Mouse (Mus musculus) kidney, embryonic 16.5 days (tissue): ENCODE results near the gene Med14. TPM values are rescaled to one million over a fixed set of nuclear protein-coding genes. Genes with fewer than 3 reads are reported as not detected.
A peak's percentile ranks its signal among the peaks of the same experiment; 100 is the strongest.

ENCODE experiments used
- ATAC-seq: fragments of 200-750 bp; cut with Nextera tagmentation; 2 replicates; pipeline ENCODE4 v1.8.0; 2017; ENCODE audit warnings: moderate TSS enrichment; ENCODE audit not compliant: low FRiP score, low TSS enrichment
- H3K27ac ChIP-seq: fragments of 300-500 bp; sonication (generic); 2 replicates; pipeline ENCODE4 v1.5.1; 2014; ENCODE audit warnings: low read length
- H3K27me3 ChIP-seq: fragments of 300-500 bp; sonication (generic); 2 replicates; pipeline ENCODE4 v1.6.1; 2014; ENCODE audit warnings: low read length, control low read depth, mixed read lengths; ENCODE audit not compliant: insufficient read depth
- H3K36me3 ChIP-seq: fragments of 300-500 bp; sonication (generic); 2 replicates; pipeline ENCODE4 v1.6.1; 2014; ENCODE audit warnings: low read length, control low read depth, mixed read lengths; ENCODE audit not compliant: insufficient read depth
- H3K4me1 ChIP-seq: fragments of 300-500 bp; sonication (generic); 2 replicates; pipeline ENCODE4 v1.6.1; 2014; ENCODE audit warnings: low read length, control low read depth, mixed read lengths; ENCODE audit not compliant: insufficient read depth
- H3K4me2 ChIP-seq: fragments of 300-500 bp; sonication (generic); replicated peaks from 2 replicates; pipeline ENCODE4 v1.6.1; 2014; ENCODE audit warnings: low read depth, low read length
- H3K4me3 ChIP-seq: fragments of 300-500 bp; sonication (generic); 2 replicates; pipeline ENCODE4 v1.5.1; 2014; ENCODE audit warnings: mild to moderate bottlenecking, low read length
- H3K9ac ChIP-seq: fragments of 300-500 bp; sonication (generic); replicated peaks from 2 replicates; pipeline ENCODE4 v1.6.1; 2014; ENCODE audit warnings: low read length
- H3K9me3 ChIP-seq: fragments of 300-500 bp; sonication (generic); 2 replicates; pipeline ENCODE4 v1.6.1; 2016; ENCODE audit warnings: low read length, control low read depth
- WGBS: fragments of 180-500 bp; shearing (Covaris S2); extraction: QIAGEN DNeasy Blood & Tissue Kit; methylation state at CpG from one replicate; pipeline ENCODE4 v1.1.7; 2014; 5-methylcytosine and 5-hydroxymethylcytosine counted together
- polyA plus RNA-seq: library from polyadenylated mRNA; unstranded; fragments of >200 nt; fragmentation: Nextera tagmentation; extraction: Ambion mirVana; gene quantifications from 2 replicates; pipeline ENCODE4 v1.2.1, GENCODE M21; 2015

The Med14 gene
- polyA plus RNA-seq, 1 experiment from 2014 or later = 10.0 TPM

DNA sequence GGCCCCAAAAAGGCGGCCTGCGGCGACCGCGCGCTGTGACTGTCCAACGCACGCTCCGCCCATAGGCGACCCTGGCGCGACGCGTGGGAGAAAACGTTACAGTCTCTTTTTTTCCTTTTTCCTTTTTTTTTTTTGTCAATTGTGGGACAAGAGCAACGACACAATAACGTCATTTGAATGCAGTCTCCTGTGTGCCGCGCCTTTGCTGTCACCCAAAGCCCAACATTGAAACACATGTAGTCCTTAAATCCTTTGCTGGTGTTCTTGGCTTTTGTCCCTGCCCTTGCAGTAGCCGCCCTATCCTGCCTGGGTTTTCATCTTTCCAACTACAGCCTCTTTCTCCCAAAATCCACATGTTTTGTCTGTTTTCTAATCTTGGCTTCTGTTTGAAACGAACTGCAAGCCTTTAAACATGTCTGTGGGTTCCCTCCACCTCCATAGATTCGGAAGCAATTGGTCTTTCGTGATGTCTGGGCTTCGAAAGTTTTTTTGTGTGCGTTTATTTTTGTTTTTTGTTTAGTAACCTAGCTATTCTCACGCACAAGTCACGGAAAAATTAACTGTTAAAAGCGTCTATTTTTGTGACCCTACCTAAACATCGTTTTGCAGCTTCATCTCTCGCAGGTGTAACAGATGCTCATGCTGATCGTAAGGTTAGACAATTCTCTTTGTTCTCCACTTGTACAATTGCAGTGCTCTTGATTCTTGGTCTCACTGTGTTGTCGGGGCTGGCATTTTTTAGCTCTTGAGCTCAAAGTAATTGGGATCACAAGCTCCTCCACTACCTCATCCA, 657 bp upstream of the Med14 start:
- Histone ChIP-seq H3K4me2 (peak overlapping the region; percentile 62), H3K36me3 (no peaks in the 10 kb centered on the region), H3K4me3 (peak overlapping the region; percentile 67), H3K9me3 (no peaks in the 10 kb centered on the region; the same call in 1 of the 2 replicates), H3K4me1 (peaks cover 12% of the 10 kb centered on the region; the same call in 1 of the 2 replicates), H3K27ac (peak overlapping the region; percentile 94), H3K27me3 (peaks cover 15% of the 10 kb centered on the region; the same call in 1 of the 2 replicates), H3K9ac (peak overlapping the region; percentile 67)
- ATAC-seq = no peak
- WGBS = 18% methylated on average over 32 of the region's 32 CpGs

DNA sequence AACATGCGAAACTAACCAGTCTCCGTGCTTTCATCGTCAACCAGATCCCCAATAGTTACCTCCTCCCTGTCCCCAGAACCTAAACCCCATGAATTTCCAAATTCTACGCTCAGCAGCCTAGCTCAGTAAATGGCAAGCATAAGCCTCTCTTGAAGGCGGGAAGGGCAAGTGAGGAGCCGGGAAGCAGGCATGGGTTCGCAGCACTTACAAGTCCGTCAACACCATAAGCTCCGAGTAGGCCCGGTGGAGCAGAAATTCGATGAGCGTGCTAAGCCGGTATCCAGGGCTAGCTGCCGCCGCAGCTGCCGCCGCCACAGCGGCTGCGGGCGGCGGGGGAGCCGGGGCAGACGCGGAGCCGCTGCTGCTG, 631 bp downstream of the Med14 start:
- 16% methylated on average over 25 of the region's 25 CpGs for WGBS
- Histone ChIP-seq H3K4me2 (peak overlapping the region; percentile 57), H3K9ac (peak overlapping the region; percentile 84), H3K27ac (peak overlapping the region; percentile 94), H3K4me1 (peaks cover 12% of the 10 kb centered on the region; the same call in 1 of the 2 replicates), H3K4me3 (peak overlapping the region; percentile 67), H3K9me3 (no peaks in the 10 kb centered on the region; the same call in 1 of the 2 replicates), H3K36me3 (no peaks in the 10 kb centered on the region), H3K27me3 (peaks cover 15% of the 10 kb centered on the region; the same call in 1 of the 2 replicates)
- ATAC-seq = no peak; the same call in none of the 2 replicates

DNA sequence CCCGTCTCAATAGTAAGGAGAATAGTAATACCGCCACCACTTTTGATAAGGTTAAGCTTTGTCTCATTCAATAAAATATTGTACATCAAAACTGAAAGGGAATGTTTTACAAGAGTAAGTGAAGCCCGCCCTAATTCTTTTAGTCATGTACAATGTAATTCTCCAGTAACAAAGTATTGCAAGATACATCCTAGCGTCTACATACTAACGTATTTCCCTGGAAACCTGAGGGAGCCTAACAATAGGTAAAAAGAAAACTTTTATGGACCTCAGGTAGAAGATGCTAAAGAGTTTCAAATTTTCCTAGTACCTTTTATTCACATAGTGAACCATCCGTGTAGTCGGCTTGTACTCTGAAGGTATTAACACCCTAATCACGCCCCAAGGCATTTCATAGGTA, 1.4 kb downstream of the Med14 start:
- Histone ChIP-seq H3K4me3 (peak overlapping the region; percentile 67), H3K4me2 (peak overlapping the region; percentile 57), H3K36me3 (no peaks in the 10 kb centered on the region), H3K27me3 (peaks cover 15% of the 10 kb centered on the region; the same call in 1 of the 2 replicates), H3K9ac (peak overlapping the region; percentile 53), H3K4me1 (peaks cover 12% of the 10 kb centered on the region; the same call in 1 of the 2 replicates), H3K27ac (no peak overlapping the region), H3K9me3 (no peaks in the 10 kb centered on the region; the same call in 1 of the 2 replicates)
- no peak for ATAC-seq
- WGBS = 24% methylated on average over 8 of the region's 8 CpGs

DNA sequence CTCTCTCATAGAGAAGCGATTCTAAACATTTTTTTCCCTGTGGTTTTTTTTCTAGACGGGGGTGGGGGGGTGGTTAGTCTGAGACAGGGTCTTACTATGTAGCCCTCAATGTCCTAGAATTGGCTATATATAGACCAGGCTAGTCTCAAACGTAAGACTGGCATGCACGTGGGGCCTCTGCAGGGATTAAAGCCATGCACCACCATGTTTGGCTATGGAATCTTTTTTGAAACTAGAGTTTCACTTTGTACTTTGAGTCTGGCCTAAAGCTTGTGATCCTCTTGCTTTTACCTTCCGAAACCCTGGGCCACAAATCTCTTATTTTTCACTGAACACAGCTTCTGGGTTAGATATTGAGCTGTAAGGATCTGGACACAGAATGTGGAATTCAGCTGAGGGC, 2.2 kb downstream of the Med14 start:
- Histone ChIP-seq H3K4me2 (peak overlapping the region; percentile 57), H3K27me3 (peaks cover 15% of the 10 kb centered on the region; the same call in 1 of the 2 replicates), H3K27ac (no peak overlapping the region), H3K9me3 (no peaks in the 10 kb centered on the region; the same call in 1 of the 2 replicates), H3K4me3 (peak overlapping the region; percentile 3), H3K4me1 (peaks cover 12% of the 10 kb centered on the region; the same call in 1 of the 2 replicates), H3K9ac (no peak overlapping the region), H3K36me3 (no peaks in the 10 kb centered on the region)
- no peak for ATAC-seq
- 63% methylated on average over 5 of the region's 5 CpGs for WGBS

DNA sequence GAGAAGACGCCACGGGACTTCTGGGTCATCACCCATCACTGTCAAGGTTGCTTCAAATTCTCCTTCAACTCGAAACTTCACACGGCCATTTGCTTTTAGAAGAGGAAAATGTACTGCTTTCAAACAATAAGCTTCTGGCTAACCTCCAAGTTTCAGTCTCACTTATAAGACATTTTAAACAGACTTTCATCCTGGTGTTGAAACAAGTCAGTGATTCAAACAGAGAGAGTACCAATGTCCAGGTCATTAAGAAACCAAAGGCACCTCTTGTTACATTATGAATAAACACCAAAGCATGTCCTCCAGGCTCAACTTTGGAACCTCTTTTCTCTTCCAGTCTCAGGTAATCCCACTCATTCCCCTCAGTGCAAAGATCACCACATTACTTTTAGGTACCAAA, 14.0 kb downstream of the Med14 start:
- Histone ChIP-seq H3K9ac (no peak overlapping the region), H3K27me3 (no peaks in the 10 kb centered on the region), H3K4me1 (no peaks in the 10 kb centered on the region), H3K9me3 (no peaks in the 10 kb centered on the region), H3K4me3 (no peak overlapping the region), H3K36me3 (0 out of 2 replicates have a peak, but pooled peaks cover 5% of the 10 kb centered on the region), H3K27ac (no peak overlapping the region), H3K4me2 (no peak overlapping the region)
- ATAC-seq = no peak
- WGBS = 80% methylated on average over 4 of the region's 4 CpGs

- Histone ChIP-seq H3K4me1 (no peaks in the 10 kb centered on the region), H3K4me3 (no peak overlapping the region), H3K27ac (no peak overlapping the region), H3K9me3 (no peaks in the 10 kb centered on the region), H3K4me2 (no peak overlapping the region), H3K27me3 (no peaks in the 10 kb centered on the region), H3K9ac (no peak overlapping the region), H3K36me3 (0 out of 2 replicates have a peak, but pooled peaks cover 5% of the 10 kb centered on the region)
- WGBS = 90% methylated on average over 3 of the region's 3 CpGs
- ATAC-seq = no peak
These were observed 15.1 kb downstream of the Med14 start for GRCm38 (mm10) chrX:12746729-12747128.

DNA sequence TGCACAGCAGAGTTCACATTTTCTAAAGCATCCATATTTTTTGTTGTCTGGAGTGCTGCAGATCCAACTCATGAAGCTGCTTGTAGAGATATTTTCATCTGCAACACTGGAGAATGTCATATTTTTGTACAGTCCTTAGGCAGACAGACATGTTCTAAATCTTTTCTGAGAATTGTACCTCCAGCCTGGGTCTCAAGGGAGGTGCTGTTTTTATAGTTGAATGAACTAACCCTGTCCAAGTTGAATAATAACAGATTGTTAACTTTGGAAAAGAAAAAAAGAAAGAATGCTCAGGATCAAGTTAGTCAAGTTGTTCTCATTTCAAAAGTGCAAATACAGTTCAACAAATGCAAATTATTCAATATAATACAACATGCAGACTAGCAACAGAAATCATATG, 21.5 kb downstream of the Med14 start:
- no peak overlapping the region for H3K27ac ChIP-seq
- ATAC-seq = no peak
- no peak overlapping the region for H3K4me2 ChIP-seq
- H3K4me3 ChIP-seq = no peak overlapping the region
- no peaks in the 10 kb centered on the region for H3K4me1 ChIP-seq
- no peaks in the 10 kb centered on the region for H3K36me3 ChIP-seq
- no peaks in the 10 kb centered on the region for H3K9me3 ChIP-seq
- H3K27me3 ChIP-seq = no peaks in the 10 kb centered on the region
- no peak overlapping the region for H3K9ac ChIP-seq

DNA sequence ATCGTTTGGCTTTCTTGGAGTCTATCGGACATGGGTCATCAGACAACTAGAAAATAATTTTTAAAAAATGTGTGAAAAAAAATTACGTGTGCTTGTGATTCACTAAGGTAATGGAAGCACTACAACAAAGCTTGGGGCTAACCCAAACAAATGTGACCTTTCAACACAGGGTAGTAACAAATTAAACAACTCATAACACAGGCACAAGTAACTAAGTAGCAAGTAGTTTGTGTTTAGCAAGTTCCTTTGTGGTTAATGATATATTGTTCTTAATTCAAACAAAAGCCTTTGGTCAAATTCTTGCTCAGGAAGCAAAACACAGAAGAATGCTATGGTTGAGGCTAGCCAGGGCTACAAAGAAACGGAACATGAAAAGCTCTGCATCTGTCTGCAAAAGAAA, 45.8 kb downstream of the Med14 start:
- no peak overlapping the region for H3K4me2 ChIP-seq
- no peaks in the 10 kb centered on the region for H3K4me1 ChIP-seq
- H3K9ac ChIP-seq = no peak overlapping the region
- WGBS = 82% methylated on average over 4 of the region's 4 CpGs
- H3K36me3 ChIP-seq = peaks cover 11% of the 10 kb centered on the region; the same call in 1 of the 2 replicates
- no peaks in the 10 kb centered on the region for H3K9me3 ChIP-seq
- no peak overlapping the region for H3K27ac ChIP-seq
- no peaks in the 10 kb centered on the region; the same call in 1 of the 2 replicates for H3K27me3 ChIP-seq
- ATAC-seq = no peak
- no peak overlapping the region for H3K4me3 ChIP-seq

DNA sequence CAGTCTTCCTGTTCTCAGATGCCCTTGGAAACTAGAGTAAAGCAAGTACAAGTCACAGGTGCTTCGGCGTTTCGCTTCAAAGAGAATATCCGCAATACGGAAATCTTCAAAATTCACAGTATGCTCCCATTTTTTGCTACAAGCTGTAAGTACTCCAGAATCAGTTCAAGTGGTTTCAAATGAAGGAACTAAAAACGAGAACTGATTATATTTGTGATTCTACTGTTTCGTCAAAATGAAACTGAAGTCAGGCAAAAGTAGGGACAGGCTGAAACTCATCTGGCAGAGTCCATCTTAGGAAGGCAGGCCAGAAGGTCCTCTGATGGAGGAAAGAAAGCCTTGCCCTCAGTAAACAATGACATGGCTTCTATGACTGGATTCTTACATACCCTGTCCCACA, 48.1 kb downstream of the Med14 start:
- H3K4me2 ChIP-seq = no peak overlapping the region
- ATAC-seq = no peak
- WGBS = 95% methylated on average over 7 of the region's 7 CpGs
- H3K4me3 ChIP-seq = no peak overlapping the region
- no peaks in the 10 kb centered on the region; the same call in 1 of the 2 replicates for H3K27me3 ChIP-seq
- H3K36me3 ChIP-seq = peaks cover 11% of the 10 kb centered on the region; the same call in 1 of the 2 replicates
- no peak overlapping the region for H3K9ac ChIP-seq
- H3K27ac ChIP-seq = no peak overlapping the region
- no peaks in the 10 kb centered on the region for H3K9me3 ChIP-seq
- H3K4me1 ChIP-seq = no peaks in the 10 kb centered on the region

- Histone ChIP-seq H3K27me3 (no peaks in the 10 kb centered on the region; the same call in 1 of the 2 replicates), H3K4me2 (no peak overlapping the region), H3K9me3 (no peaks in the 10 kb centered on the region), H3K4me1 (no peaks in the 10 kb centered on the region), H3K36me3 (peaks cover 22% of the 10 kb centered on the region; the same call in 1 of the 2 replicates), H3K4me3 (no peak overlapping the region), H3K9ac (no peak overlapping the region), H3K27ac (no peak overlapping the region)
- no peak for ATAC-seq
- WGBS = 64% methylated on average over 8 of the region's 8 CpGs
These were observed 75.0 kb downstream of the Med14 start for GRCm38 (mm10) chrX:12686910-12687309.
